Mouse (Mus musculus) stomach, postnatal 0 days (tissue): ENCODE measurements around the gene Gpr171.
"Not testable (repeated sequence)": the region's sequence is repeated elsewhere in the genome, so short reads cannot be mapped to it uniquely, and the experiment has no call there.

ENCODE experiments used
- CTCF ChIP-seq: IDR thresholded peaks from 2 replicates; pipeline ENCODE4 v1.5.1; 2016; ENCODE audit warnings: antibody characterized with exemption, low read depth, mild to moderate bottlenecking, moderate library complexity
- EP300 ChIP-seq: optimal IDR thresholded peaks from 2 replicates; pipeline ENCODE3; 2016; ENCODE audit warnings: antibody characterized with exemption

DNA sequence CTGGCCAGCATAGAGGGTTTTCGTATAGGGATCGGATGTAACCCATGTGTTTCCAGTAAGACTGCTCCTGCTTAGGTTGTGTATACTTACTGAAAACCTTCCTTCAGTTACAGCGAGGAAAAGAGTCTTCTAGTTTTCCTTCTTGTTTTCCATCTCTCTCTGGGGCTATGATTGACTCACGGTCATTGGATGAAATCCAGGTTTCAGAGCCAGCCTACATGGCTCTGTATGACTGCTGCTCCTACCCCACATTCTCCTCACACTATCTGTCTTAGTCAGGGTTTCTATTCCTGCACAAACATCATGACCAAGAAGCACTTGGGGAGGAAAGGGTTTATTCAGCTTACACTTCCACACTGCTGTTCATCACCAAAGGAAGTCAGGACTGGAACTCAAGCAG, 39.3 kb upstream of the Gpr171 start:
- not testable (repeated sequence) for TF ChIP-seq EP300, CTCF
